Mouse (Mus musculus) myocyte (in vitro differentiated cells): Measurements from ENCODE around the gene Tas2r114. TPM values are rescaled to one million over a fixed set of nuclear protein-coding genes. Genes with fewer than 3 reads are reported as not detected.

Experiments
- H3K27me3 ChIP-seq: one replicate; pipeline ENCODE4 v1.6.1; 2011; ENCODE audit not compliant: control insufficient read depth, insufficient read depth, insufficient read length
- H3K36me3 ChIP-seq: one replicate; pipeline ENCODE4 v1.6.1; 2011; ENCODE audit not compliant: control insufficient read depth, insufficient read depth
- H3K4me2 ChIP-seq: one replicate; pipeline ENCODE4 v1.6.1; 2011; ENCODE audit warnings: low read depth, control low read depth
- H3K4me3 ChIP-seq: one replicate; pipeline ENCODE4 v1.5.1; 2011; ENCODE audit warnings: mild to moderate bottlenecking, control low read depth, moderate library complexity
- H3K79me2 ChIP-seq: one replicate; pipeline ENCODE4 v1.6.1; 2011; ENCODE audit not compliant: control insufficient read depth, insufficient read depth
- H3ac ChIP-seq: one replicate; pipeline ENCODE4 v1.6.1; 2011; ENCODE audit not compliant: control insufficient read depth, insufficient read length
- CEBPB ChIP-seq: IDR thresholded peaks from 2 replicates; pipeline ENCODE4 v1.6.1; 2011; ENCODE audit warnings: mild to moderate bottlenecking, moderate library complexity; ENCODE audit not compliant: poor library complexity, insufficient read depth, severe bottlenecking
- E2F4 ChIP-seq: IDR thresholded peaks from one replicate; pipeline ENCODE4 v1.6.1; 2011; ENCODE audit warnings: mild to moderate bottlenecking, control low read depth, moderate library complexity; ENCODE audit not compliant: insufficient read depth
- MAX ChIP-seq: IDR thresholded peaks from one replicate; pipeline ENCODE4 v1.6.1; 2011; ENCODE audit warnings: low read depth, mild to moderate bottlenecking, control low read depth
- MYOD1 ChIP-seq, 3 experiments: IDR thresholded peaks; one replicate each; pipeline ENCODE4 v1.6.1; 2011; ENCODE audit warnings: control low read depth in 2 of 3, low read depth in 2 of 3, mild to moderate bottlenecking in 2 of 3, moderate library complexity in 1 of 3; ENCODE audit not compliant: insufficient read length in 2 of 3, control insufficient read depth in 1 of 3
- MYOG ChIP-seq, 3 experiments: IDR thresholded peaks; one replicate each; pipeline ENCODE4 v1.6.1; 2011; ENCODE audit warnings: control low read depth in 2 of 3, low read depth in 2 of 3, mild to moderate bottlenecking in 2 of 3; ENCODE audit not compliant: insufficient read length in 2 of 3, control insufficient read depth in 1 of 3, insufficient read depth in 1 of 3
- POLR2A ChIP-seq: IDR thresholded peaks from one replicate; pipeline ENCODE4 v1.6.1; 2011; ENCODE audit warnings: low read depth, mild to moderate bottlenecking, control low read depth, moderate library complexity; ENCODE audit not compliant: insufficient read length
- POLR2AphosphoS2 ChIP-seq: IDR thresholded peaks from one replicate; pipeline ENCODE4 v1.6.1; 2011; ENCODE audit warnings: low read depth, control low read depth; ENCODE audit not compliant: insufficient read length
- REST ChIP-seq: IDR thresholded peaks from one replicate; pipeline ENCODE4 v1.6.1; 2011; ENCODE audit warnings: mild to moderate bottlenecking, control low read depth, moderate library complexity; ENCODE audit not compliant: insufficient read depth, insufficient read length
- SRF ChIP-seq: IDR thresholded peaks from one replicate; pipeline ENCODE4 v1.6.1; 2011; ENCODE audit warnings: low read depth; ENCODE audit not compliant: control insufficient read depth, insufficient read length
- TCF12 ChIP-seq: IDR thresholded peaks from one replicate; pipeline ENCODE4 v1.6.1; 2011; ENCODE audit warnings: mild to moderate bottlenecking, control low read depth; ENCODE audit not compliant: poor library complexity, insufficient read depth, severe bottlenecking
- TCF3 ChIP-seq: IDR thresholded peaks from one replicate; pipeline ENCODE4 v1.6.1; 2011; ENCODE audit warnings: low read depth, control low read depth; ENCODE audit not compliant: insufficient read length
- USF1 ChIP-seq: IDR thresholded peaks from one replicate; pipeline ENCODE4 v1.6.1; 2011; ENCODE audit warnings: low read depth, mild to moderate bottlenecking, control low read depth, moderate library complexity
- polyA plus RNA-seq: library from polyadenylated mRNA; unstranded; fragments of >200 nt; fragmentation: generic; extraction: Trizol; gene quantifications from one replicate; pipeline ENCODE4 v1.2.1, GENCODE M21; 2012; ENCODE audit warnings: missing spikeins

Tas2r114 gene
- polyA plus RNA-seq, 1 experiment, result not detected

DNA sequence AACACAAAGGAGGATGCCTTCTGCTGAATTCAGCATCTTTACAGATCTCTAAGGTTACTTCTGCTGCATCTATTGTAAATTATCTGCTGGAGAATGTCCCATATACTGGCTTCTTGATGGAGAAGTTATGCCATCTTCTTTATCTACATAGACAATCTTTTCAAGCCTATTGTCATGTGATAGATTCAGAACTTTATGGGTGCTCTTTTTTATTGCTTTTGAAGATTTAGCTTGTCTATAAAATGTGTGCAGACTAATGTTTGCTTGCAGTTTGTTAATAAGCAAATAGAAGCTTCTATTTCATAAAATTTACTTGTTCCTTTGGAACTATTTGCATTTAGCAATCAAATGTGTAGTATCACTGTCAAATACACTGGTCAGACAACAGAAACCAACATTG is 29.8 kb downstream of the Tas2r114 start, which contains the start of gene Tas2r107:
Tas2r107 (minus strand) TSS at position 101 of the 400 bp plus-strand sequence.
- H3K4me3 ChIP-seq, result no peak within 1 kb of the TSS
- no peaks in the 10 kb centered on the region for H3K27me3 ChIP-seq
- no peaks in the 10 kb centered on the region for H3K79me2 ChIP-seq
- TF ChIP-seq MYOG (IDR thresholded peaks at IDR 0.05; ENCODE audit: control insufficient read depth in 1 of 3, insufficient read depth in 1 of 3, insufficient read length in 2 of 3, low read depth in 2 of 3), result no peak
- no peak for TF ChIP-seq USF1
- no peak for TF ChIP-seq POLR2AphosphoS2
- no peak for TF ChIP-seq REST
- no peak for TF ChIP-seq CEBPB
- no peak for TF ChIP-seq E2F4
- no peak for TF ChIP-seq MAX
- no peak for TF ChIP-seq MYOD1 (IDR thresholded peaks at IDR 0.05; ENCODE audit: control insufficient read depth in 1 of 3, insufficient read length in 2 of 3, low read depth in 2 of 3)
- no peak for TF ChIP-seq SRF
- TF ChIP-seq TCF3, result no peak
- TF ChIP-seq POLR2A, result no peak
- no peak for TF ChIP-seq TCF12
- H3ac ChIP-seq, result no peak within 1 kb of the TSS
- no peaks in the 10 kb centered on the region for H3K36me3 ChIP-seq
- no peak within 1 kb of the TSS for H3K4me2 ChIP-seq

Other genes starting within 250 kb of the Tas2r114 start
- gene 5430401F13Rik, start 203.7 kb downstream of the Tas2r114 start, polyA plus RNA-seq, result not detected
- gene Gm6619, start 203.7 kb downstream of the Tas2r114 start, polyA plus RNA-seq, result not detected
- not detected for gene Tas2r130, start 59.2 kb downstream of the Tas2r114 start, polyA plus RNA-seq
- gene Tas2r107, start 29.9 kb downstream of the Tas2r114 start, polyA plus RNA-seq, result not detected
- gene Tas2r106, start 11.2 kb downstream of the Tas2r114 start, polyA plus RNA-seq, result not detected
- not detected for gene Tas2r104, start 4.3 kb downstream of the Tas2r114 start, polyA plus RNA-seq
- not detected for gene Tas2r105, start 2.6 kb downstream of the Tas2r114 start, polyA plus RNA-seq